Mouse (Mus musculus) CH12.LX (cell line): ENCODE measurements at regions not wholly inside any gene's neighbourhood (a gene's known extent, or its start where the extent isn't known, plus 50 kb on each side); places are given as distances from the start of the nearest gene placed in this dataset.

Source experiments
- DNase-seq: peaks from one replicate; pipeline ENCODE4 v3.0.0-alpha.2; 2013; ENCODE audit errors: extremely low read depth
- H3K27ac ChIP-seq: 2 replicates; pipeline ENCODE4 v1.5.1; 2012; ENCODE audit warnings: low read depth, mild to moderate bottlenecking, control low read depth, moderate library complexity; ENCODE audit not compliant: insufficient read depth
- H3K27me3 ChIP-seq: replicated peaks from 2 replicates; pipeline ENCODE3; 2012; ENCODE audit warnings: inconsistent platforms
- H3K36me3 ChIP-seq, 2 experiments: replicated peaks in 1 of 2; 2 replicates each; pipeline versions ENCODE3 to v1.6.1; 2012; ENCODE audit warnings: inconsistent platforms in 1 of 2, low read length in 1 of 2, mild to moderate bottlenecking in 1 of 2, mixed read lengths in 1 of 2, moderate library complexity in 1 of 2; ENCODE audit not compliant: control insufficient read depth in 1 of 2, insufficient read depth in 1 of 2
- H3K4me1 ChIP-seq, 2 experiments: 2 replicates each; pipeline ENCODE4 v1.6.1; 2012; ENCODE audit warnings: inconsistent platforms in 1 of 2, moderate library complexity in 1 of 2; ENCODE audit not compliant: insufficient read depth in 2 of 2, control insufficient read depth in 1 of 2
- H3K4me2 ChIP-seq: 2 replicates; pipeline ENCODE4 v1.6.1; 2012; ENCODE audit warnings: low read depth, mild to moderate bottlenecking, control low read depth; ENCODE audit not compliant: poor library complexity, insufficient read depth, severe bottlenecking
- H3K4me3 ChIP-seq, 3 experiments: fragments of 150-350 bp in 1 of 3; sonication (generic) in 1 of 3; replicated peaks in 1 of 3; 2 replicates each; pipeline versions ENCODE3 to v1.5.1; 2011 to 2012; ENCODE audit warnings: low read depth in 2 of 3, low read length in 2 of 3, mild to moderate bottlenecking in 2 of 3, moderate library complexity in 2 of 3, control low read depth in 1 of 3, improper control_type of control experiment in 1 of 3, inconsistent platforms in 1 of 3, mixed read lengths in 1 of 3; ENCODE audit not compliant: poor library complexity in 1 of 3
- H3K79me2 ChIP-seq: replicated peaks from 2 replicates; pipeline ENCODE4 v1.6.1; 2012; ENCODE audit warnings: mild to moderate bottlenecking, moderate library complexity; ENCODE audit not compliant: control insufficient read depth, poor library complexity, insufficient read depth, severe bottlenecking; ENCODE audit errors: extremely low read depth
- H3K9ac ChIP-seq: 2 replicates; pipeline ENCODE4 v1.6.1; 2012; ENCODE audit warnings: low read depth, mild to moderate bottlenecking, control low read depth, moderate library complexity; ENCODE audit not compliant: insufficient read depth
- H3K9me3 ChIP-seq: replicated peaks from 2 replicates; pipeline ENCODE3; 2012; ENCODE audit warnings: low read length, inconsistent platforms, mixed read lengths
- CTCF ChIP-seq, 2 experiments: IDR thresholded peaks in 1 of 2; conservative IDR thresholded peaks in 1 of 2; 2 replicates each; pipeline ENCODE4 v1.5.1; 2011 to 2012; ENCODE audit warnings: low read depth in 2 of 2, low read length in 2 of 2, improper control_type of control experiment in 1 of 2, inconsistent platforms in 1 of 2, mild to moderate bottlenecking in 1 of 2, moderate library complexity in 1 of 2
- JUN ChIP-seq: IDR thresholded peaks from 2 replicates; pipeline ENCODE4 v1.6.1; 2011; ENCODE audit warnings: low read depth, mild to moderate bottlenecking, low read length, improper control_type of control experiment, moderate library complexity; ENCODE audit not compliant: insufficient read depth
- MXI1 ChIP-seq: IDR thresholded peaks from 2 replicates; pipeline ENCODE4 v1.6.1; 2011; ENCODE audit warnings: mild to moderate bottlenecking, low read depth, low read length, improper control_type of control experiment
- NELFE ChIP-seq: IDR thresholded peaks from 2 replicates; pipeline ENCODE4 v1.6.1; 2011; ENCODE audit warnings: low read depth, low read length, improper control_type of control experiment
- NRF1 ChIP-seq: IDR thresholded peaks from 2 replicates; pipeline ENCODE4 v1.6.1; 2014; ENCODE audit warnings: low read depth, mild to moderate bottlenecking, inconsistent platforms, low read length, improper control_type of control experiment, moderate library complexity
- SIN3A ChIP-seq: IDR thresholded peaks from 2 replicates; pipeline ENCODE4 v1.6.1; 2012; ENCODE audit warnings: low read length, improper control_type of control experiment, inconsistent platforms
- USF2 ChIP-seq: conservative IDR thresholded peaks from 2 replicates; pipeline ENCODE4 v1.6.1; 2011; ENCODE audit warnings: low read depth, low read length, improper control_type of control experiment
- ZC3H11A ChIP-seq: IDR thresholded peaks from 2 replicates; pipeline ENCODE4 v1.6.1; 2012; ENCODE audit warnings: low read depth, mild to moderate bottlenecking, inconsistent platforms, low read length, improper control_type of control experiment
- ZKSCAN1 ChIP-seq: IDR thresholded peaks from 2 replicates; pipeline ENCODE4 v1.6.1; 2012; ENCODE audit warnings: low read depth, inconsistent platforms, low read length, improper control_type of control experiment, borderline replicate concordance
- ZMIZ1 ChIP-seq: IDR thresholded peaks from 2 replicates; pipeline ENCODE4 v1.6.1; 2012; ENCODE audit warnings: low read depth, mild to moderate bottlenecking, inconsistent platforms, low read length, improper control_type of control experiment
- ZNF384 ChIP-seq: IDR thresholded peaks from 2 replicates; pipeline ENCODE4 v1.6.1; 2012; ENCODE audit warnings: low read depth, low read length, improper control_type of control experiment, inconsistent platforms
- dilution Hi-C: fragments of 300-500 bp; cut with MboI; formaldehyde crosslinking; loops from 2 replicates; pipeline ENCODE4 v1.14.3; 2020; ENCODE audit warnings: low sequenced_read_pairs; ENCODE audit not compliant: extremely low pct_unique_long_range_greater_than_20kb, extremely low pct_ligation_motif_present
- in situ Hi-C: fragments of 300-500 bp; cut with MboI; formaldehyde crosslinking; loops from 3 replicates; pipeline ENCODE4 v1.14.3; 2019; ENCODE audit warnings: low sequenced_read_pairs, low pct_ligation_motif_present, low pct_unique_long_range_greater_than_20kb, mixed read lengths

DNA sequence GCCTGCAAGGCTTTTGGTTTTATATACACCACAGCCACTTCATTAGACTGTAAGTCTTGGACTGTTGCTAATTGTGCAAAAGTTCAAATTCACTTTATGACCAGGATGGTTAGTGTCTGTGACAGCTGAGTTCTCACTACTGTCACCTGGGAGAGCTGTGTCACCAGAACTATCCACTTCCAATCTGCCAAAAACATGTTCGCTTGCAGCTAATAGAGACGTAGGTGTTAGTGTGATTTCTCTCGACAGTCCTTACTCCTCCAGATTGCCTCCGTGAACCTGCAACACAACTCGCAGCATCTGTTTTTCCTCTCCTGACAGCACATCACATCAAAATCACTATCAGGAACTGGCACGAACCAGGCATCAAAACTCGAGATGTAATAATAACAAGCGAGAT, 491.3 kb upstream of the Klf6 start:
- no peak overlapping the region for H3K27ac ChIP-seq
- H3K27me3 ChIP-seq = no peaks in the 10 kb centered on the region
- H3K9ac ChIP-seq = no peak overlapping the region
- H3K4me2 ChIP-seq = no peak overlapping the region
- no peak overlapping the region for H3K4me3 ChIP-seq
- no peaks in the 10 kb centered on the region for H3K79me2 ChIP-seq
- no peak for DNase-seq
- peaks cover 0 to 1% of the 10 kb centered on the region in 2 experiments; a peak in 1 of 4 replicates for H3K4me1 ChIP-seq
- TF ChIP-seq NRF1 = no peak
- TF ChIP-seq NELFE = no peak
- no peak for TF ChIP-seq JUN
- TF ChIP-seq USF2 = no peak
- TF ChIP-seq CTCF (conservative IDR thresholded peaks at IDR 0.05 in 1 of 2, IDR thresholded peaks at IDR 0.05 in 1 of 2; ENCODE audit: low read depth in 2 of 2, low read length in 2 of 2) = no peak
- TF ChIP-seq, all 38 proteins: peak for 0
- dilution Hi-C loops = no loop called here
- no peaks in the 10 kb centered on the region for H3K36me3 ChIP-seq
- in situ Hi-C loops = no loop called here
- no peaks in the 10 kb centered on the region for H3K9me3 ChIP-seq

DNA sequence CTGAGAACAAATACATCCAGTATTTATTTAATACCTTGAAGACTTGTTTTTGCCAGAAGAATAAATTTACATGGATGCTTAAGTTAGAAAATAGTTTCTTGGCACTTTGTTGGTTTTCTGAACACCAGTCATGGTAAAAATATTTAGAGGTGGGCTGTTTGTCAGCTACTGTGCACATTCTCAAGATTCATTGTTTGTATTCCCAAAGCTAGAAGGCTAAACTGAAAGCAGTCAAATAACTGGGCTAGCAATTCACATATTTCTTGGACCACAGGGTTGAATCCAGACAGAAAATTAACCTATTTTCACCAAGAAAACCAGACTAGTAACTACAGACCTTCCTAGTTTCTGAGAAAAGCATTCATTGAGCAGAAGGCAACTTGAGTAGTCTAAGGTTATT, 488.1 kb upstream of the Klf6 start:
- Histone ChIP-seq H3K9ac (no peak overlapping the region), H3K4me1 (no peaks in the 10 kb centered on the region), H3K27ac (no peak overlapping the region), H3K36me3 (no peaks in the 10 kb centered on the region), H3K27me3 (no peaks in the 10 kb centered on the region), H3K4me2 (no peak overlapping the region), H3K79me2 (no peaks in the 10 kb centered on the region), H3K9me3 (no peaks in the 10 kb centered on the region), H3K4me3 (no peak overlapping the region)
- dilution Hi-C loops = no loop called here
- no peak for DNase-seq
- in situ Hi-C loops = no loop called here
- TF ChIP-seq ZNF384 (no peak), SIN3A (no peak), ZMIZ1 (no peak), MXI1 (no peak)

DNA sequence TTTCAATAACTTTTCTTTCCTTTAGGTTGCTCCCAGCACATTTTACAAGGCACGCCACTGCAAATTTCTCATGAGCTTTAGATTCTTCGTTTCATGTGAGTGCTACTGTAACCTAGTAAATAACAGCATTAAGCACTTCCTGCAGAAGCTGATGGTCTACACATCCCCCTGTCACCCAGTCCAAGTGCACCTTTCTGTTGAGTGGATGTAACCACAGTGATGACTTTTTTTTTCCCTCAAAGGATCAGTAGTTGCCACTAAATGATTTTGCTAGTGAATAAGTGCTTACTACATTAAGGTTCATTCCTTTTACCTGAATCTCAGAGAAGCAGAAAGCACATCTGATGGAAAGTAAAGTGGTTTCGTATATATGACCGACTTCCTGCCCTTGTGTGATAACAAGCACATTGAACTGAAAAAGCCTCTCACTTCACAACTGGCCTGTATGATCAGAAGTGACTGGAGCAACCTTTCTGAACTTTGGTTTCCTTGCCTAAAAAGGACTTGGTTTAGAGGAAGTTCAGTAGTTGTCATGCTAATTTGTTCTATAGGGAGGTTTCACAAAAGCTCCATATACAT, 453.0 kb upstream of the Klf6 start:
- Histone ChIP-seq H3K36me3 (no peaks in the 10 kb centered on the region), H3K79me2 (no peaks in the 10 kb centered on the region), H3K4me3 (no peak overlapping the region), H3K9ac (no peak overlapping the region), H3K9me3 (no peaks in the 10 kb centered on the region), H3K27ac (no peak overlapping the region; the same call in 1 of the 2 replicates), H3K4me2 (no peak overlapping the region)
- peak; percentile 42 for DNase-seq
- dilution Hi-C loops = no loop called here
- in situ Hi-C loops = no loop called here
- TF ChIP-seq ZKSCAN1 (no peak), JUN (no peak), ZC3H11A (no peak), ZNF384 (0 out of 2 replicates have a peak, but pooled peaks have one; percentile 31)
- TF ChIP-seq, all 38 proteins: peak for 1
- Histone ChIP-seq H3K27me3 (no peaks in the 10 kb centered on the region), H3K4me1 (peaks cover 4 to 25% of the 10 kb centered on the region in 2 experiments; a peak in 3 of 4 replicates)
